Mouse (Mus musculus) heart, embryonic 12.5 days (tissue): ENCODE results near the gene Tmem247. TPM values are rescaled to one million over a fixed set of nuclear protein-coding genes. Genes with fewer than 3 reads are reported as not detected.

Source experiments
- ATAC-seq: fragments of 200-750 bp; cut with Nextera tagmentation; 2 replicates; pipeline ENCODE4 v1.8.0; 2017; ENCODE audit warnings: moderate TSS enrichment, moderate library complexity; ENCODE audit not compliant: insufficient number of reproducible peaks, low FRiP score
- H3K27ac ChIP-seq: fragments of 300-500 bp; sonication (generic); 2 replicates; pipeline ENCODE4 v1.5.1; 2016; ENCODE audit warnings: mild to moderate bottlenecking, moderate library complexity; ENCODE audit not compliant: poor library complexity, severe bottlenecking
- H3K27me3 ChIP-seq: fragments of 300-500 bp; sonication (generic); replicated peaks from 2 replicates; pipeline ENCODE4 v1.6.1; 2016; ENCODE audit warnings: mild to moderate bottlenecking, moderate library complexity
- H3K36me3 ChIP-seq: fragments of 300-500 bp; sonication (generic); 2 replicates; pipeline ENCODE4 v1.6.1; 2016; ENCODE audit warnings: mild to moderate bottlenecking, moderate library complexity
- H3K4me1 ChIP-seq: fragments of 300-500 bp; sonication (generic); replicated peaks from 2 replicates; pipeline ENCODE4 v1.6.1; 2016; ENCODE audit warnings: mild to moderate bottlenecking
- H3K4me2 ChIP-seq: fragments of 300-500 bp; sonication (generic); 2 replicates; pipeline ENCODE4 v1.6.1; 2016; ENCODE audit warnings: mild to moderate bottlenecking, moderate library complexity
- H3K4me3 ChIP-seq: fragments of 300-500 bp; sonication (generic); 2 replicates; pipeline ENCODE4 v1.5.1; 2016; ENCODE audit warnings: mild to moderate bottlenecking
- H3K9ac ChIP-seq: fragments of 300-500 bp; sonication (generic); 2 replicates; pipeline ENCODE4 v1.6.1; 2016; ENCODE audit warnings: mild to moderate bottlenecking, moderate library complexity
- H3K9me3 ChIP-seq: fragments of 300-500 bp; sonication (generic); replicated peaks from 2 replicates; pipeline ENCODE4 v1.6.1; 2016; ENCODE audit warnings: mild to moderate bottlenecking, moderate library complexity
- WGBS: fragments of 180-500 bp; shearing (Covaris S2); methylation state at CpG from one replicate; pipeline ENCODE4 v1.1.7; 2016; 5-methylcytosine and 5-hydroxymethylcytosine counted together
- polyA plus RNA-seq: library from polyadenylated mRNA; unstranded; fragments of >200 nt; fragmentation: Nextera tagmentation; extraction: Ambion mirVana; gene quantifications from 2 replicates; pipeline ENCODE4 v1.2.1, GENCODE M21; 2016

Tmem247 gene
- polyA plus RNA-seq = not detected in 2 replicates

GRCm38 (mm10) chr17:86917048-86917447, at the start of gene Tmem247:
Tmem247 (plus strand) TSS chr17:86917348.
- ATAC-seq = no peak
- Histone ChIP-seq H3K36me3 (no peaks in the 10 kb centered on the region), H3K4me2 (no peak within 1 kb of the TSS), H3K9me3 (no peaks in the 10 kb centered on the region), H3K9ac (no peak within 1 kb of the TSS), H3K27me3 (no peaks in the 10 kb centered on the region), H3K27ac (no peak within 1 kb of the TSS), H3K4me1 (0 out of 2 replicates have a peak, but pooled peaks cover 4% of the 10 kb centered on the region), H3K4me3 (no peak within 1 kb of the TSS)
- WGBS = 80% methylated on average over 10 of the region's 10 CpGs

- no peaks in the 10 kb centered on the region for H3K9me3 ChIP-seq
- H3K4me3 ChIP-seq = no peak overlapping the region
- H3K4me2 ChIP-seq = no peak overlapping the region
- no peak overlapping the region for H3K9ac ChIP-seq
- H3K27me3 ChIP-seq = no peaks in the 10 kb centered on the region
- no peak for ATAC-seq
- peaks cover 5% of the 10 kb centered on the region; the same call in 1 of the 2 replicates for H3K4me1 ChIP-seq
- H3K27ac ChIP-seq = no peak overlapping the region
- H3K36me3 ChIP-seq = no peaks in the 10 kb centered on the region
- 89% methylated on average over 8 of the region's 8 CpGs for WGBS
Measured at GRCm38 (mm10) chr17:86870586-86870985, 46.6 kb upstream of the Tmem247 start.

GRCm38 (mm10) chr17:86872643-86873042, 44.5 kb upstream of the Tmem247 start:
- ATAC-seq = no peak
- H3K4me3 ChIP-seq = no peak overlapping the region
- no peaks in the 10 kb centered on the region for H3K36me3 ChIP-seq
- no peak overlapping the region for H3K9ac ChIP-seq
- H3K4me2 ChIP-seq = no peak overlapping the region
- no peak overlapping the region for H3K27ac ChIP-seq
- peaks cover 9% of the 10 kb centered on the region; the same call in 1 of the 2 replicates for H3K4me1 ChIP-seq
- WGBS = 53% methylated on average over 6 of the region's 6 CpGs
- no peaks in the 10 kb centered on the region for H3K27me3 ChIP-seq
- no peaks in the 10 kb centered on the region for H3K9me3 ChIP-seq

GRCm38 (mm10) chr17:86876940-86877339, 40.2 kb upstream of the Tmem247 start:
- Histone ChIP-seq H3K9ac (no peak overlapping the region), H3K36me3 (no peaks in the 10 kb centered on the region), H3K4me1 (peaks cover 9% of the 10 kb centered on the region; the same call in 1 of the 2 replicates), H3K9me3 (no peaks in the 10 kb centered on the region), H3K4me3 (no peak overlapping the region), H3K27me3 (no peaks in the 10 kb centered on the region), H3K27ac (no peak overlapping the region), H3K4me2 (no peak overlapping the region)
- WGBS = 74% methylated on average over 9 of the region's 9 CpGs
- no peak for ATAC-seq

GRCm38 (mm10) chr17:86877747-86878146, 39.4 kb upstream of the Tmem247 start:
- no peaks in the 10 kb centered on the region for H3K9me3 ChIP-seq
- H3K27ac ChIP-seq = no peak overlapping the region
- H3K4me1 ChIP-seq = 0 out of 2 replicates have a peak, but pooled peaks cover 3% of the 10 kb centered on the region
- no peaks in the 10 kb centered on the region for H3K27me3 ChIP-seq
- H3K4me3 ChIP-seq = no peak overlapping the region
- H3K9ac ChIP-seq = no peak overlapping the region
- no peak overlapping the region for H3K4me2 ChIP-seq
- H3K36me3 ChIP-seq = no peaks in the 10 kb centered on the region
- ATAC-seq = no peak
- WGBS = 51% methylated on average over 2 of the region's 2 CpGs

- 86% methylated on average over 10 of the region's 10 CpGs for WGBS
- H3K9me3 ChIP-seq = no peaks in the 10 kb centered on the region
- H3K4me3 ChIP-seq = no peak overlapping the region
- no peak overlapping the region for H3K4me2 ChIP-seq
- H3K36me3 ChIP-seq = no peaks in the 10 kb centered on the region
- 0 out of 2 replicates have a peak, but pooled peaks cover 3% of the 10 kb centered on the region for H3K4me1 ChIP-seq
- no peak overlapping the region for H3K9ac ChIP-seq
- no peaks in the 10 kb centered on the region for H3K27me3 ChIP-seq
- no peak overlapping the region for H3K27ac ChIP-seq
- ATAC-seq = no peak
Measured at GRCm38 (mm10) chr17:86880056-86880455, 37.1 kb upstream of the Tmem247 start.

GRCm38 (mm10) chr17:86880461-86881044, 36.6 kb upstream of the Tmem247 start:
- Histone ChIP-seq H3K36me3 (no peaks in the 10 kb centered on the region), H3K27me3 (no peaks in the 10 kb centered on the region), H3K4me1 (0 out of 2 replicates have a peak, but pooled peaks cover 3% of the 10 kb centered on the region), H3K27ac (no peak overlapping the region), H3K4me2 (no peak overlapping the region), H3K9ac (no peak overlapping the region), H3K4me3 (no peak overlapping the region), H3K9me3 (no peaks in the 10 kb centered on the region)
- no peak for ATAC-seq
- 51% methylated on average over 4 of the region's 4 CpGs for WGBS

- H3K27ac ChIP-seq = no peak overlapping the region
- WGBS = 67% methylated on average over 4 of the region's 4 CpGs
- no peaks in the 10 kb centered on the region for H3K9me3 ChIP-seq
- no peak overlapping the region for H3K4me3 ChIP-seq
- ATAC-seq = no peak
- H3K36me3 ChIP-seq = no peaks in the 10 kb centered on the region
- no peak overlapping the region for H3K4me2 ChIP-seq
- H3K4me1 ChIP-seq = no peaks in the 10 kb centered on the region
- no peaks in the 10 kb centered on the region for H3K27me3 ChIP-seq
- H3K9ac ChIP-seq = no peak overlapping the region
Measured at GRCm38 (mm10) chr17:86895191-86895590, 22.0 kb upstream of the Tmem247 start.

GRCm38 (mm10) chr17:86897486-86898165, 19.5 kb upstream of the Tmem247 start:
- H3K9ac ChIP-seq = no peak overlapping the region
- H3K4me2 ChIP-seq = no peak overlapping the region
- H3K4me3 ChIP-seq = no peak overlapping the region
- no peak overlapping the region for H3K27ac ChIP-seq
- H3K4me1 ChIP-seq = no peaks in the 10 kb centered on the region
- no peaks in the 10 kb centered on the region for H3K27me3 ChIP-seq
- ATAC-seq = no peak
- H3K9me3 ChIP-seq = no peaks in the 10 kb centered on the region
- no peaks in the 10 kb centered on the region for H3K36me3 ChIP-seq
- 90% methylated on average over 6 of the region's 6 CpGs for WGBS

- Histone ChIP-seq H3K4me3 (no peak overlapping the region), H3K9me3 (no peaks in the 10 kb centered on the region), H3K4me2 (no peak overlapping the region), H3K36me3 (no peaks in the 10 kb centered on the region), H3K27me3 (no peaks in the 10 kb centered on the region), H3K4me1 (peaks cover 15% of the 10 kb centered on the region), H3K27ac (no peak overlapping the region), H3K9ac (no peak overlapping the region)
- 79% methylated on average over 5 of the region's 5 CpGs for WGBS
- ATAC-seq = no peak
Measured at GRCm38 (mm10) chr17:86899821-86900220, 17.3 kb upstream of the Tmem247 start.

GRCm38 (mm10) chr17:86900564-86900963, 16.6 kb upstream of the Tmem247 start:
- no peak overlapping the region for H3K4me3 ChIP-seq
- H3K9ac ChIP-seq = no peak overlapping the region
- no peak overlapping the region for H3K4me2 ChIP-seq
- no peaks in the 10 kb centered on the region for H3K9me3 ChIP-seq
- peaks cover 22% of the 10 kb centered on the region for H3K4me1 ChIP-seq
- H3K36me3 ChIP-seq = no peaks in the 10 kb centered on the region
- WGBS = 82% methylated on average over 5 of the region's 5 CpGs
- H3K27me3 ChIP-seq = no peaks in the 10 kb centered on the region
- ATAC-seq = no peak
- H3K27ac ChIP-seq = no peak overlapping the region
